Mouse (Mus musculus) kidney, adult 2 months (tissue): ENCODE measurements around the gene Xylt1.

Experiments
- CTCF ChIP-seq: fragments of 200-500 bp; conservative IDR thresholded peaks from 2 replicates; pipeline ENCODE4 v1.5.1; 2011; ENCODE audit warnings: low read depth, mild to moderate bottlenecking, control low read depth, low read length, moderate library complexity, mixed read lengths; ENCODE audit not compliant: insufficient read depth, insufficient read length
- POLR2A ChIP-seq: fragments of 200-500 bp; IDR thresholded peaks from one replicate; pipeline ENCODE4 v1.6.1; 2011; ENCODE audit warnings: low read depth, low read length, control low read depth

DNA sequence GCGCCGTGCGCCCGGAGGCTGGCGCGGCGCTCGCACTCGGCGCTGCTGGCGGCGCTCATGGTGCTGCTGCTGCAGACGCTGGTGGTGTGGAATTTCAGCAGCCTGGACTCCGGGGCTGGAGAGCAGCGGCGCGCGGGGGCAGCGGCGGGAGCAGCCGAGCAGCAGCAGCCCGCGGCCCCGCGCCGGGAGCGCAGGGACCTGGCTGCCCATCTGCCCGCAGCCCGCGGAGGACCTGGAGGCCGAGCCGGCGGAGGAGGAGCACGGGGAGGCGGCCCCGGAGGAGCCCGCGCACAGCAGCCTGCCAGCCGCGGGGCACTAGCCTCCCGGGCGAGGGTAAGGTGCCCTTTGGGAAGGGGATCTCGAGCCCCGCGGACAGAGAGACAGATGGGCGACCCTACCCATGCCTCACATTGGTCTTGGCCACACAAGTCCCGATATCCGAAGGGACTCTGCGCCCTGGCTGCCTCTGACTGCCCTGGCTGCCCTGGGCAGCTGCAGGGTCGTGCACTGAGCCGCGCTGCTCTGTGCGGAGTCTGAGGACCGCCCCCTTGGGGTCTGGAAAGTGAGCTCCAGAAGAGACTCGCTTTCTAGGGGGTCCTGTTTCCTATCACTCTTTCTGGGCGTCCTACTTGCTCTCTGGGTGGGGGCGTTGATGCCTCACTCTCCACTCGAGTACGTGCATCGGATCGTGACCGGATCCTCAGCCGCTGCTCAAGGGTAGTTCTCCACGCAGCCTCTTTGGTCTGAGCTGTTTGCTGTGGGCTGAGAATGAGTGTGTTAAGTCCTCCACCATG is 606 bp downstream of the Xylt1 start:
- no peak for TF ChIP-seq POLR2A
- TF ChIP-seq CTCF: no peak
